Mouse (Mus musculus): Measurements from ENCODE around the gene Cope.

GRCm38 (mm10) chr8:70293988-70294405, 8.3 kb upstream of the Cope start:
- TF ChIP-seq CTCF (conservative IDR thresholded peaks at IDR 0.05; ENCODE audit: low read length) (no peak), NANOG (IDR thresholded peaks at IDR 0.05; ENCODE audit: borderline replicate concordance, low read length) (no peak)
